Mouse (Mus musculus): ENCODE results near the gene Lmna.
A peak's percentile ranks its signal among the peaks of the same experiment; 100 is the strongest.

The Lmna gene

DNA sequence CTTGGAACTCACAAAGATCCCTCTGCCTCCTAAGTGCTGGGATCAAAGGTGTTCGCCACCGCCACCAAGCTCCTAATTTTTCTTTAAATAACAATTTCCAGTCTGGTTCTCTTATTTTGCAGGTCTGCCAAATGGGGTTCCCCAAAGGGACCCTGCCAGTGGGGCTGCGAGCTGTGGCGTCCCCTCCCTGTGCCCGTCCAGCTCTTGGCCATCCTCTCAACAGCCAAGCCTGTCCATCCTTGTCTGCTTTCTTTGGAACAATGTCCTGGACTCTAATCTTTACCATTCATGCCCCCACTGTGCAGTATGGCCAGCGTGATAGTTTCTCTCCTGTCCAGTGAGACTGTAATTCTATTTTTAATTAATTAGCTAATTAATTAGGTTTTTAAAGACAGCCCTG, 11.4 kb upstream of the Lmna start:
- no peak for DNase-seq (ENCODE audit: low spot score)

DNA sequence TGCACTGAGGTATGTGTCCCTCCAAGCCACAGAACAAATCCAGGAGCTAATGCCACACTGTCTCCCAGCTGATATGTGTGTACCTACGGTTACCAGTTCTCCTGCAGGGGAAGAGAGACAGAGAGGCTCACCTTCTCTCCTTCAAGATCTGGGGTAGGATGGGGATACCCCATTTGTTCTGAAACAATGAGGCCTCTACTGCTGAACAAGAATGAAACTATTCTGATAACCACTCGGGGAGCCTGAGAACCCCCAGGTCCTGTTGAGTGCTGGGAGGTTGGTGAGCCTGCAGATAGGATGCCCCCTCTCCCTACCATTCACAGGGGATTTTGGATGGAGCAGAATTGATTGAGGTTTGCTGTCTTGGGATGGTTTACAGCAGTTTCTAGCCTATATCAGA, 10.3 kb upstream of the Lmna start:
- no peak for DNase-seq (ENCODE audit: low spot score)

DNA sequence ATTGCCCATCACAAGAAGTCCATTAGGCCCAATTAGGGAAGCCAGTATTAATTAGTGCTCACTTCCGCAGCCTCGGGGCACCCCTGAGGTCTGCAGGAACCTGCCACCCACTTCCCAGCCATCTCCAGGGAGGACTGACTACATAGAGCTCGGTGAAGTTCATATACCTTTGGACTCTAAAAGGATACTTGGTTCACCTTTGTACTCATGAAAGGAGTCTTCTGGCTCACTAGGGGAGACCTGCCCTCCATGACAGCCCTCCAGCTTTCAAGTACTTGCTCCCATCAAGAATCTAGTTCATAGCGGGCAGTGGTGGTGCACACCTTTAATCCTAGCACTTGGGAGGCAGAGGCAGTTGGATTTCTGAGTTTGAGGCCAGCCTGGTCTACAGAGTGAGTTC, 8.7 kb upstream of the Lmna start:
- DNase-seq (ENCODE audit: low spot score), result no peak

DNA sequence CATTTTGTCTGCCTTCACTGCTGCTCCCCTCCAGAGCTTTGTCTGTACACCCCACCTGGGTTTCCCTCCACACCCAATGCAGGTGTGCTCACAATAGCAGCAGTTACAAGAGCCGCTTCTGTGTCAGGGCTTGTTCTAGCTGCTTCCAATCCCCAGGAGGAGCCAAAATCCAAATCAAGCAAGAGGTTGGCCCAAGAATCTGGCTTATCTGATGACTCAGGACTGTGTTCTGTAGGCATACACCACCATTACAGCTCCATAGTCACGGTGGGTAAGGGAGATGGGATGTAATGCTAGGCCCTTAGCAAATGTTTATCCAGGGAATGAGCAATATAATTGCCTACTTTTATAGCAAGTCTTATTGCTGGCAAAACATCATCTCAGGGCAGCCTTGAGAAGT, 6.7 kb upstream of the Lmna start:
- DNase-seq (ENCODE audit: low spot score), result no peak

DNA sequence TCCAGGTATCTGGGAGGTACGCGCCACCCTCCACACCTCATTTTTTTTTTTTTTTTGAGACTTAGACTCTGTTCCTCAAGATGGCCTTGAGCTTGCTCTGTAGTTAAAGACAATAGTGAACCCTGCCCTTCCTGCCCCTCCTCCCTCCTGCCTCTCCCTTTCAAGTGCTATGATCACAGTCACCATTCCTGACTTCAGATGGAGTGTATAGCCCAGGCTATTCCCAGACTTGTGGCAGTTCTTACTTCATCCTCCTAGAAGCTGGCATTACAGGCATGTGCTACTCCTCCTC, 5.3 kb upstream of the Lmna start:
- DNase-seq (ENCODE audit: low spot score), result no peak

DNA sequence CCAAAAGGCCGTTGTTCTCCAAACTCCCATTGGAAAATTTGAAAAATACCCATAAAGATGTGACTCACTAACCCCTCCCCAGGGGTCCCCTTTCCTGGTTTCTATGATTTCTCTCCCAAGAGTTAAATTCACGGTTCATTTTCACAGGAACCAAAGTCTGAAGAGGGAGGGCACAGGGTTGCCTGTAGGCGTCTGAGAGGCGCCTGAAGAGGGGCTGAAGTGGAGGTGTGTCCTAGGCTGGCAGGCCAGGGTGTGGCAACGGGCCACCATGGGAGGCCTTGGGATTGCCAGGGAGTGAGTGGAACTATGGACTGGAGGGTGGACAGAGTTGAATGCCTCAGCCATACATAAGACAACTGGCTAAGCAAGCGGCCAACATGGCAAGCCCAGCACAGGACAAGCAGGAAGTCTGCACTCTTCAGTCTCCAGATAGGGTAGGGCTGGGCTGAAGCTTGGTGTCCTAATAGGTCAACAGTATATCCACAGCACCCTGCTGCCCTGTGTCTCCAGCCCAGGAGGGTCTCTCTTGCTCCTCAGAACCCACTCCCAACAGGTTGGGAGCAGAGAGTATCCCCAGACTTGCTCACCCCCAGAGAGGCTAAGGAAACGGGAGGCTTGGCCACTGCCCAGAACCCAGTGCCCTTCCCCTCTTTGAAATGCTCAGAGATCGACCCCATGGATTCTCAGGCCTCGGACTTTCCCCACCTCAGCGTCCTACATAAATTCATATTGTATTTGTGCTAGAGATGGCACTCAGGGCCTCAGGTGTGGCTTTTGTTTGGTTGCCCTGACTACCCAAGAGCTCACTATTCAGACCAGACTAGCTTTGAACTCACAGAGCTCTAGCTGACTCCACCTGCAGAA, 4.7 kb upstream of the Lmna start:
- no peak for DNase-seq (ENCODE audit: low spot score)

DNA sequence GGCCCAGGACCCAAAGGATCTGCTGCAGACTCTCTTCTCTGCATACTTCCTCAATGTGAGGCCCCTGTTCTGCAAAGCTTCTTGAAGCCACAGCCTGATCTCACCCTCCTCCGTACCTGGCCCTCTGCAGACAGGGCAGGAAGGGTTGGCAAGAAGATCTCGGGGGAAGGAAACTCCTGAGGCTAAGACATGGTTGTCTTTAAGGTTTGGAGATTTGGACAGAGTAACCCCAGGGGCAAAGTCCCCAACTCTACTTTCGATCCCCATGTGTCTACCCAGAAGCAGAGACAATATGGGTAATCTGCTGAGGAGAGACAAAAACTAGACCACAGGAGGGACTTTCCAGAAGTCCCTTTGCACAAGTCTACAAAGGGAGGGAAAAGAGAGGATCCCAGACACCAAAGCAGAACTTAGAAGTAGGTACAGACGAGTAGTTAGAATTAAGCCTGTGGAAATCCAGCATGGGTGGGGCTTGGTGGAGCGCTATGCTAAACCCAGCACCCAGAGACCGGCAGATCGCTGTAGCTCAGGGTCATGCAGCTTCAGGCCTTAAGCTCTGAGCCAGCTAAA, 3.9 kb upstream of the Lmna start:
- DNase-seq (ENCODE audit: low spot score), result no peak

DNA sequence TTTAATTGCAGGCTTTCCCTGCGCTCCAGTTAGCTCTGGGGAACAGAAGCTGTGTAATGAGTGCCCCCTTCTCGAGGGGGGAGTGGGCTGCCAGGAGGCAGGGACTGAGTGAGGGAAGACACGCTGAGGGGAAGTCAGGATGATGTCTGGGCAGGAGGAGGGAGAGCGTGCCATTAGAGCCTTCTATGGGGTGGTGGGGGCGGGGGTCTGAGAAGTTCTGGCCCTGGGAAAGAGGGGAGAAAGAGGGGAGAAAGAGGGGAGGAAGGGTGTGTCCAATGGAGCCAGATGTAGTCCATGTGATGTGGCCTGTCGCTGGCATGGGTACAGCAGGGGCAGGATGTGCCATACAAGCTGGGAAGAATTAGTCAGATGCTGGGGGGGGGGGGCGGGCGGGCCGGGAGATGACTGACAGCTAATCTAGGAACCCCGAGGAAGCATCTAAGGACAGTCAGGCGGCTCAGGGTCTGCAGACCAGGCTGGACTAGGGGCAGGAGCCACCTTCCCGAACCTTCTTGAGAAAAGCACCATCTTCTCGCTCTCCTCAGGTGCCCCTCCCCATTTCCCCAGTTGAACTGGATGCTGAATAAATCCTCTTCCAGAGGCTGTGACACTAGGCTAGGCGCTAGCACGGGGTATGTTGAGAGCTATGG, 3.3 kb upstream of the Lmna start:
- no peak for DNase-seq (ENCODE audit: low spot score)

DNA sequence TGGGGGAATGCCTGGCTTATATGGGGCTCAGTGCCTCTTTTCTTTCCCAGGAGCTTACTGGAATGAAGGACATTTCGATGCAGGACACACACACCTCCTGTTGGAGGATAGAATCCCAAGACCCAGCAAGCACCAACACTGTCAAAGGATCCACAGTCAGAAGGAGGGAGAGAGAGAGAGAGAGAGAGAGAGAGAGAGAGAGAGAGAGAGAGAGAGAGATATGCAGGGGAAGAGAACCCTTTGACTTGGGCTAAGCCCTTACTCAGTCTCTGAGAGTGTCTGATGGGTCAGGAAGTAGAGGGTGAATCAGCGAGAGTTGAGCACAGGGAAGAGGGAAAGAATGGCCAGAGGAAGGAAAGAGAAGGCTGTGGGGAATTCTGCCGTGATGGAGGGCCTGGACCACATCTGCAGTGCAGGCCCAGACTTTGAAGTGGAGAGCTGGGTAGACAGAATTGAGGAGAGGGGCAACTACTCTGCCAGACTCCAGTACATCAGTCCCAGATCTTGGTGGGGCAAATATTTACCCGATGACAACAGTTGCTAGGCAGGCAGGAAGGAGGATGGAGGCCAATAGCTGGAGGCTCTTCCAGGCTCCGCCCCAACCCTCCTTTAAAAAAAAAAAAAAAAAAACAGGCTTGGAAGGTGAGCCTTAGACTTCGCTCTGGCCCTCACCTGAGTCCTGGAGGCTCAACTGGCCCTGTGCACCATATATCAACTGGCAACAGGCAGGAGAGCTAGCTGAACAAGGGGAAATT, 2.6 kb upstream of the Lmna start:
- no peak for DNase-seq (ENCODE audit: low spot score)

DNA sequence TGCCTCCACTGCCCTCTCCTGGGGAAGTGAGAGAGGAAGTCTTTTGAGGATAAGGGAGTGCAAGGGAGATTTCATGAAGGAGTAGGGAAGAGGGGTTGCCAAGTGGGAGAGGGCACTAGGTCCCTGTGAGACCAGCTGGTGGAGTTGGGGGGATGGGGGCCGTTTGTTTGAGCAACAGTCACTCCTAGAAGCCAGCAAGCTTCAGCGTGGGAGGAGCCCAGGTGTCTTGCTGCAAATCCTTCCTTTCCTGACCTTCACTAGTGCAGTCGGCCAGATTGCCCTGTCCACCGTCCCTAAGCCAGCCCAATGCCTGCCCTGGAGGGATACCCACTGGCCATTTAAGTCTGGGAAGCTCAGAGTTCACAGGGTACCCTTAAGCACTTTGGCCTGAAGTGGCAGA, 1.8 kb upstream of the Lmna start:
- no peak for DNase-seq (ENCODE audit: low spot score)

DNA sequence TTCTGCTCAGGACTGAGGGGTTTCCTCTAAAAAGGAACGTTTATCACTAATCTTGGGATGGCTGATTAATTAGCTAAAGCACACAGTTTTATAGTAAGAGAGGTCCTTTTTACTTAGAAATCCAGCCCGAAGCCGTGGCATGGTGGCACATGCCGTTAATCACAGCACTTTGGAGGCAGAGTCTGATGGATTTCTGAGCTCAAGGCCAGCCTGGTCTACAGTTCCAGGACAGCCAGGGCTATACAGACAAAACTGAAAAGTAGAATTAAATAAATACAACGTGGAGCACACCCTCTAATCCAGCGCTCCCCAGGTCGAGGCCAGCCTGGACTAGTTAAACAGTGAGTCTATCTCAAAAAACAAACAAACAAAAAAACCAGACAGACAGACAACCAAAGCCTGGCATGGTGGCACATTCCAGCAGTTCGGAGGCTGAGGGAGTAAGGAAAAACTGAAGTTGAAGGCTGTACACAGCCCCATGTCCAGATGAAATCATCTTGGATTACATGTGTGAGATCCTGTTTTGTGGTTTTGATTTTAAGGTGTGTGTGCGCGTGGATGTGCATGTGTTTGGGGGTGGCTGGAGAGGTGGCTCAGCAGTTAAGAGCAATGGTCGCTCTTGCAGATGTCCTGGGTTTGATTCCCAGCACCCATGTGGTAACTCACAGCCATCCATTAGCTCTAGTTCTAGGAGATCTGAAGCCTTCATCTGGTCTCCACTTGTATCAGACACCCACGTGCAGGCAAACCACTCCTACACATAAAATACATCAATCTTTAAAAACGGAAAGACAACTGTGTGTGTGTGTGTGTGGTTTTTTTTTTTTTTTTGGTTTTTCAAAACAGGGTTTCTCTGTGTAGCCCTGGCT, 899 bp upstream of the Lmna start:
- no peak for DNase-seq (ENCODE audit: low spot score)

DNA sequence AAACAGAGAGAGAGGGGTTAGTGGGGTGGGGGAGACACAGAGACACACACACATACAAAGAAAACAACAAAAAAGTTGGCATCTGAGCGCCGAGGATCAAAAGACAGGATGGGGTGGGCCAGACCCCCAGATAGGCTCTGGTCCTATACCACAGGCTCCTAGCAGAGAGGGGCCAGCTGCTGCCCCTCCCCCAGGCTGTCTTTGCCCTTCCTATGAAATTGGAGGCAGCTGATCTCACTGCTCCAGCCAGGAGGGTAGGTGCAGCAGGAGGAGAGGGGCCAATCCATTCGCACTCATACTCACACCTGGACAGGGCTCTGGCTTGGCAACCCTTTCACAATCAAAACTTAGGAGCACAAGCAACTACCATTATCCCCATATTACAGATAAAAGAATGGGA, 506 bp downstream of the Lmna start:
- no peak for DNase-seq (ENCODE audit: low spot score)

DNA sequence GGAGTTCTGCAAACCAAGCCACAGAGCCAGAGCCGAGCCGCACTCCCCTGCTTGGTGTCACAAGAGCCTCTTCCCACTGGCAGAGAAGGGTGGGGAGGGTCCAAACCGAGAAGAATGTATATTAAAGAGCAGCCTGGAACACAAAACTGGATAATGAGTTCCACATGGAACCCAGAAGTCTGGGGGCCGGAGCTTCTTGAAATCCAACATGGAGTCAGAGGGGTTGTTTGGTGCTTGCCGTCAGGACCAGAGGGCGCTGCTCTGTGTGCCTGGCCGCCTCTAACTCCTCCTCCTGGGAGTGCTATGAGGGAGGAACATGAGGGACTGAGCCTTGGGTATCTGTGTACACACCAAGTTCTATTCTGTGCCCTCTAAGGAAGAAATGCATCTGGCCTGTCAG, 4.0 kb downstream of the Lmna start:
- no peak for DNase-seq (ENCODE audit: low spot score)

DNA sequence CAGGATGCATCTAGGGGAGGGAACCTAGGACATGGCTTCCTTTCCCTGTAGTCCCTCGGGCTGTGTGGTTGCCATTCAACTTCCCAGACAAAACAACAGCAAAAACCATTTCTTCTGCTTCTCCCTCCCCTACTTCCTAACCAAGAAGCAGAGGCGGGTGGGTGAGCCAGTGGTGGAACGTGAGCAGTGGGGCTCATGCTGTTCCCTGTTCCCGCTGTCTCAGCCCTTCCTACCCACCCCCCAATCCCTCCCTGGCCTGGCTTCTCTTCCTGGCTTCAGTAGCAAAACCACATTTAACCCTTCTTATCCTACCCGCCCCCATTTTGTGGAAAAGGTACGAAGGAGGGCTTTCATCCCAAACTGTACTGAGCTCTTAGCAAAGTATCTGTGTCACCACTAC, 4.7 kb downstream of the Lmna start:
- DNase-seq (ENCODE audit: low spot score), result no peak

DNA sequence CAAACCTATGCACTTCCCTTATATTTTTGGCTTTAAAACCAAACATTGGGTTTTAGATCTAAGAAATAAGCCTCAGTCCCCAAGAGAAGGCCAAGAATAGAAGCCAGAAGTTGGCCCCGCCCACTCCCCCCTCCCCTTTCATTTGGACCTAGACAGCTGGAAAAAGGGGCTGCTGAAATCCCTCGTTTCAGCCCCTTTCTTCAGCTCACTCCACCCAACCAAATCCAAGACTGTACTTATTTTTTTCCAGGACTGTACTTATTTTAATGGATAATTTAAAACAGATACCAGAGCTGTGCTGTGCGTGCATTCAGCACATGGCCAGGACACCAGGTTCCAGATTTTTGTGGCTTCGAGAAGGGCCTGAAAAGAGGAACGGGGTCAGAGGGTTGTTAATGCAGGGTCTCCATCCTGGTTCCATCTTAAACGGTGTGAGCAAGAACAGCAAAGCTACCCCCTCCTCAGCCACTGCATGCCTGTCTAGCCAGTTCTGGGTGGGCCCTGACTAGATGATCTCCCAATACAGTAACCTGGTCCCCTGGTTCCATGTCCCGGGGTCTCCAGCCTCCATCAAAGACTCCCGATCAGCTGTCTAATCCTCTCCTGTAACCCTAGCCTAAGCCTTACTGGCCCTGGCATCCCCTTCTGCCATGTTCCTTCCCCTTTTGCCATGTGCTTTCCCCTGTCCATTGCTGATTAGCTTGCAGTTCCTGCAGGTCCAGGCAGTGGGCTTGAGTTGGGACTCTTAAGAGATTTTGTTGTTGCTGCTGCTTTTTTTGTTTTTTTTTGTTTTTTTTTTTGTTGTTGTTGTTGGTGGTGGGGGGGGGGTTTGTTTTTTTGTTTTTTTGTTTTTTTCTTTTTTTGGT, 5.6 kb downstream of the Lmna start:
- no peak for DNase-seq (ENCODE audit: low spot score)

DNA sequence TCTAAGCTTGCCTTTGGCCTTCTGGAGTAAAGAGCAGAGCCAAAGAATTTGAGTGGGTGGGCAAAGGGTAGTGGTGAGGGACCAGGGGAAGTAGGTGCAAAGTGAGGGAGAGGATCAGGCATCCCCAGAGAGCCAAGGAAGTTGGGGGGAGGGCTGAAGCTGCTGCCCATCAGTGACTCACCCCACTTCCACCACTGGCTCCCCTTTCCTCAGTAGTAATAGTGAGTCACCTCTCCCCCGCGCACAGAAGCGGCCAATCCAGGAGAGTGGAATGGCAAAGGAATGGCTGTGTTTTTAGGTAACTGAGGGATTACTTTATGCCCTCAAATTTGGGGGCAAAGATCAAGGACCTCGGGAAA, 6.3 kb downstream of the Lmna start:
- no peak for DNase-seq (ENCODE audit: low spot score)

DNA sequence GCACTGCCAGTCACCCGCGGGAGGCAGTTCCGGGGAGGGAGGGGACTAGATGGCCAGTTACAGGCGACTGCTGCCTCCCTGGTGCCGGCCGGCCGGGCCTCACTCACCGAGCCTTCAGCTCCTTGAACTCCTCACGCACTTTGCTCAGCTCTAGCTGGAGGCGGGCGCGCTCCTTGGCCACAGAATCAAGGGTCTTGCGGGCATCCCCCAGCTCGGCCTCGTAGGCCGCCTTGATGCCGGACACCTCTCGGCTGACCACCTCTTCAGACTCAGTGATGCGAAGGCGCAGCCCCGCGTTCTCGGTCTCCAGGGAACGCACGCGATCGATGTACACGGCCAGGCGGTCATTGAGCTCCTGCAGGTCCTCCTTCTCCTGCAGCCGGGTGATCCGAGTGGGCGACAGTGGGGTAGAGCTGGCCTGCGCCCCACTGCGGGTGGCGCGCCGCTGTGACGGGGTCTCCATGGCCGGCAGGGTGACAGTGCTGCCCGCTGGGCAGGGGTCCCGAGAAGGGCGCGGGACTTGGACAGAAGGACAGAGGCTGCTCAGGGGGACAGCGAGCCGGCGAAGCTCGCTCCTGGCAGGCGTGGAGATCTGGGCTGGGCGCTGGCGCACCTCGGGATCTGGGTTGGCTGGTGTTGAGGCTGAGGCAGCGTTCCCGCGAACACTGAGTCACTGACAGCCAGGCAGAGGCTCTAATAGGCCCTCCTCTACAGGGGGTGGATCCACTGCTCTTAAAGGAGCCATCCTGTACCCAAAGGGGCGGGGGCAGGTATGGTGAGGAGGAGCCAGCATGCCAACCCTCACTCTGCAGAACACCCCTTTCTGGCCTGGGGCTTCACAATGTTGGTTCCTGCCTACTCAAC, 6.9 kb downstream of the Lmna start:
- peak; percentile 89 for DNase-seq (ENCODE audit: low spot score)

DNA sequence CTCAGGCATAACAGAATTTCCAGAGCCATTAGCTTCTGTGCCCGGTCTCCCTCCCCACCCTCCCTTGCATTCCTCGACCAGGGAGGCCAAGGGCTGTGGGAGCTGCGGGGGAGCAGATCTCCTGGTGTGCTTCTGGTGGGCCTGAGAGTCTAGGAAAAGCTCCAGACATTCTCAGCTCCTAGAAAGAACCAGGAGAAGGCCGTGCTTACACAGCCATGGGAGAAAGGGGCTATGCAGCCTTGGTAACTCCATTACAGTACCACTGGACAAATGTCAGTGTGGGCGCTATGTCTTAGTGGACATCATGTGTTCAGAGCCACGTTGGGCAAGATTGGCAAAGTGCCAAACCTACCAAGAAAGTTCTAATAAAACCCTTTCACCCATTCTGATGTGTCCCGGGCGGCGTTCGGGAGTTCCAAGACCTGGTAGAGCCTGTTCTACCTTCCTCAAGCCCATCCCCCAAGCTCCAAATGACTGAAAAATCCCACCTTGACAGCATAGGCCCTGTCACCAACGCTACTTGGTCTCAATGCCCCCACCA, 7.7 kb downstream of the Lmna start:
- DNase-seq (ENCODE audit: low spot score), result no peak

DNA sequence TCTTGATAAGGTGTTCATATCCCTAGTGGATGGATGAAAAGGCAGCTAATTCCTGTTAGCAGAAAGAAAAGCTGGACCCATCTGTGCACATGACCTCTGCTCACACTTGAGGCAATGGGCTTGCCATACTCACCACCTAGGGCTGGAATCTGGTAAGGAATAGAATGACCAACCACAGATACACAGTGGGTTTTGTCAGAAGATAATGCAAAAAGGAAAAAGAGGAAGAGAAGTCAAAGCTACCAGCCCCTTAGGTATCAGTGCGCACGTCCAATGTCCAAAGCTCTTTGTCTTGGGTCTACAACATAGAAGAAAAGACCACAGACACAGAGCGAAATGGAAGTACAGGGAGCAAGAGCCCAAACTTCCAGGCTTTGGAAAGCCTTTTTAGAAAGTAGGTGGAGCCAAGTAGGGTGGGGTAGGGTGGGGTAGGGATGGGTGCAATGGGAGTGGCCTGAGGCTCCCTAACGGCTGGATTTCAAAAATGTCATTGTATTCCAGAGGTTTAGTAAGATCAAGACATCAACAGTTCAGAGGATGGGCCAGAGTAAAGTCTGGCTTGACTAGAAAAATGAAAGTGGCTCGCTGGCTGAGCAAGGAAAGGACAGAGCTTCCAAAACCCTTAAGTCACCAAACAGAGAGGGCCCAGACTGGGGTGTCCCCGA, 8.3 kb downstream of the Lmna start:
- DNase-seq (ENCODE audit: low spot score), result no peak
